Mouse (Mus musculus) stomach, embryonic 14.5 days (tissue): ENCODE data around the gene 2310030G06Rik. TPM values are rescaled to one million over a fixed set of nuclear protein-coding genes. Genes with fewer than 3 reads are reported as not detected.

Source experiments
- ATAC-seq: fragments of 200-750 bp; cut with Nextera tagmentation; 2 replicates; pipeline ENCODE4 v1.8.0; 2017; ENCODE audit warnings: low read depth, moderate TSS enrichment; ENCODE audit not compliant: insufficient number of reproducible peaks, insufficient read depth, low FRiP score
- H3K27ac ChIP-seq: fragments of 300-500 bp; sonication (generic); 2 replicates; pipeline ENCODE4 v1.5.1; 2014; ENCODE audit warnings: mild to moderate bottlenecking, low read length, moderate library complexity, mixed read lengths
- H3K27me3 ChIP-seq: fragments of 300-500 bp; sonication (generic); 2 replicates; pipeline ENCODE4 v1.6.1; 2014; ENCODE audit warnings: low read length, control low read depth, mixed read lengths; ENCODE audit not compliant: control insufficient read depth, insufficient read depth
- H3K36me3 ChIP-seq: fragments of 300-500 bp; sonication (generic); 2 replicates; pipeline ENCODE4 v1.6.1; 2014; ENCODE audit warnings: mild to moderate bottlenecking, control low read depth, low read length, moderate library complexity, mixed read lengths; ENCODE audit not compliant: control insufficient read depth, insufficient read depth
- H3K4me1 ChIP-seq: fragments of 300-500 bp; sonication (generic); 2 replicates; pipeline ENCODE4 v1.6.1; 2014; ENCODE audit warnings: low read length, control low read depth, mixed read lengths; ENCODE audit not compliant: control insufficient read depth, insufficient read depth
- H3K4me2 ChIP-seq: fragments of 300-500 bp; sonication (generic); replicated peaks from 2 replicates; pipeline ENCODE4 v1.6.1; 2014; ENCODE audit warnings: low read depth, low read length, control low read depth
- H3K4me3 ChIP-seq: fragments of 300-500 bp; sonication (generic); 2 replicates; pipeline ENCODE4 v1.5.1; 2014; ENCODE audit warnings: low read depth, low read length, control low read depth
- H3K9ac ChIP-seq: fragments of 300-500 bp; sonication (generic); replicated peaks from 2 replicates; pipeline ENCODE4 v1.6.1; 2014; ENCODE audit warnings: low read depth, mild to moderate bottlenecking, control low read depth, low read length, moderate library complexity, mixed read lengths
- H3K9me3 ChIP-seq: fragments of 300-500 bp; sonication (generic); 2 replicates; pipeline ENCODE4 v1.6.1; 2016; ENCODE audit warnings: low read depth, low read length, control low read depth; ENCODE audit not compliant: control insufficient read depth
- WGBS: fragments of 180-500 bp; shearing (Covaris S2); extraction: QIAGEN DNeasy Blood & Tissue Kit; methylation state at CpG from one replicate; pipeline ENCODE4 v1.1.7; 2014; 5-methylcytosine and 5-hydroxymethylcytosine counted together
- polyA plus RNA-seq: library from polyadenylated mRNA; unstranded; fragments of >200 nt; fragmentation: Nextera tagmentation; extraction: Ambion mirVana; gene quantifications from 2 replicates; pipeline ENCODE4 v1.2.1, GENCODE M21; 2014

Gene 2310030G06Rik
- polyA plus RNA-seq = 12.3 and 13.0 TPM in 2 replicates

- WGBS = 1% methylated on average over 19 of the region's 19 CpGs
- Histone ChIP-seq H3K4me1 (peaks cover 2% of the 10 kb centered on the region; the same call in 1 of the 2 replicates), H3K36me3 (no peaks in the 10 kb centered on the region), H3K4me2 (peak within 1 kb of the TSS; percentile 72), H3K4me3 (peak within 1 kb of the TSS; percentile 49), H3K27ac (peak within 1 kb of the TSS; percentile 85), H3K27me3 (no peaks in the 10 kb centered on the region), H3K9me3 (no peaks in the 10 kb centered on the region), H3K9ac (peak within 1 kb of the TSS; percentile 50)
- ATAC-seq = peak; percentile 90
These were observed at the start of gene 2310030G06Rik for GRCm38 (mm10) chr9:50746214-50746677. Gene 2310030G06Rik (minus strand): TSS chr9:50746536.

- no peak overlapping the region for H3K9ac ChIP-seq
- peaks cover 28% of the 10 kb centered on the region for H3K36me3 ChIP-seq
- H3K9me3 ChIP-seq = no peaks in the 10 kb centered on the region
- no peaks in the 10 kb centered on the region for H3K4me1 ChIP-seq
- H3K27me3 ChIP-seq = no peaks in the 10 kb centered on the region
- 96% methylated on average over 3 of the region's 3 CpGs for WGBS
- no peak overlapping the region for H3K4me2 ChIP-seq
- no peak overlapping the region for H3K27ac ChIP-seq
- no peak for ATAC-seq
- no peak overlapping the region for H3K4me3 ChIP-seq
These were observed 48.9 kb upstream of the 2310030G06Rik start for GRCm38 (mm10) chr9:50795266-50795665.

GRCm38 (mm10) chr9:50782155-50782554 lies 35.8 kb upstream of the 2310030G06Rik start:
- 85% methylated on average over 2 of the region's 2 CpGs for WGBS
- no peaks in the 10 kb centered on the region for H3K9me3 ChIP-seq
- no peak overlapping the region for H3K27ac ChIP-seq

GRCm38 (mm10) chr9:50776162-50776760 lies 29.9 kb upstream of the 2310030G06Rik start:
- Histone ChIP-seq H3K27ac (no peak overlapping the region), H3K9ac (peak overlapping the region; percentile 85), H3K36me3 (peaks cover 24% of the 10 kb centered on the region), H3K4me2 (peak overlapping the region; percentile 91), H3K4me3 (peak overlapping the region; percentile 94), H3K27me3 (no peaks in the 10 kb centered on the region), H3K4me1 (peaks cover 13% of the 10 kb centered on the region; the same call in 1 of the 2 replicates), H3K9me3 (no peaks in the 10 kb centered on the region)
- ATAC-seq = no peak
- WGBS = 47% methylated on average over 11 of the region's 11 CpGs

More at GRCm38 (mm10) chr9:50782155-50782554, 35.8 kb upstream of the 2310030G06Rik start:
- Histone ChIP-seq H3K36me3 (peaks cover 53% of the 10 kb centered on the region), H3K27me3 (no peaks in the 10 kb centered on the region), H3K4me2 (no peak overlapping the region), H3K9ac (no peak overlapping the region), H3K4me1 (no peaks in the 10 kb centered on the region), H3K4me3 (no peak overlapping the region)
- no peak for ATAC-seq

- H3K36me3 ChIP-seq = peaks cover 19% of the 10 kb centered on the region
- H3K4me1 ChIP-seq = peaks cover 13% of the 10 kb centered on the region; the same call in 1 of the 2 replicates
- peak overlapping the region; percentile 85 for H3K9ac ChIP-seq
- H3K4me2 ChIP-seq = peak overlapping the region; percentile 91
- no peaks in the 10 kb centered on the region for H3K27me3 ChIP-seq
- WGBS = under 1% methylated on average over 23 of the region's 30 CpGs
- peak overlapping the region; percentile 80 for H3K27ac ChIP-seq
- ATAC-seq = no peak; the same call in 1 of the 2 replicates
- peak overlapping the region; percentile 94 for H3K4me3 ChIP-seq
- H3K9me3 ChIP-seq = no peaks in the 10 kb centered on the region
These were observed 29.4 kb upstream of the 2310030G06Rik start for GRCm38 (mm10) chr9:50775662-50776126.

GRCm38 (mm10) chr9:50774991-50775612 lies 28.8 kb upstream of the 2310030G06Rik start, which contains the start of the genes Alg9 and 1110032A03Rik:
Gene Alg9 (plus strand): TSS chr9:50775019.
Gene 1110032A03Rik (minus strand): TSS chr9:50775520.
- Histone ChIP-seq H3K4me3 (peak within 1 kb of the TSS; percentile 94), H3K9ac (peak within 1 kb of the TSS; percentile 85)

GRCm38 (mm10) chr9:50774026-50774462 lies 27.7 kb upstream of the 2310030G06Rik start:
- H3K4me2 ChIP-seq = peak overlapping the region; percentile 91
- 68% methylated on average over 4 of the region's 4 CpGs for WGBS
- H3K9me3 ChIP-seq = no peaks in the 10 kb centered on the region
- H3K27me3 ChIP-seq = no peaks in the 10 kb centered on the region
- no peak for ATAC-seq
- no peak overlapping the region for H3K27ac ChIP-seq
- peaks cover 17% of the 10 kb centered on the region; the same call in 1 of the 2 replicates for H3K4me1 ChIP-seq
- H3K9ac ChIP-seq = no peak overlapping the region
- H3K4me3 ChIP-seq = no peak overlapping the region
- peaks cover 9% of the 10 kb centered on the region for H3K36me3 ChIP-seq

More at GRCm38 (mm10) chr9:50774991-50775612, 28.8 kb upstream of the 2310030G06Rik start, which contains the start of the genes Alg9 and 1110032A03Rik:
- peaks cover 14% of the 10 kb centered on the region for H3K36me3 ChIP-seq
- no peaks in the 10 kb centered on the region for H3K27me3 ChIP-seq
- H3K4me1 ChIP-seq = peaks cover 13% of the 10 kb centered on the region; the same call in 1 of the 2 replicates
- no peaks in the 10 kb centered on the region for H3K9me3 ChIP-seq
- ATAC-seq = peak; percentile 81
- WGBS = under 1% methylated on average over 39 of the region's 51 CpGs
- H3K27ac ChIP-seq = peak within 1 kb of the TSS; percentile 80
- peak within 1 kb of the TSS; percentile 91 for H3K4me2 ChIP-seq

GRCm38 (mm10) chr9:50770011-50770410 lies 23.7 kb upstream of the 2310030G06Rik start:
- Histone ChIP-seq H3K4me3 (no peak overlapping the region), H3K27ac (no peak overlapping the region), H3K4me2 (no peak overlapping the region), H3K4me1 (peaks cover 12% of the 10 kb centered on the region; the same call in 1 of the 2 replicates), H3K27me3 (no peaks in the 10 kb centered on the region), H3K9ac (no peak overlapping the region), H3K36me3 (peaks cover 9% of the 10 kb centered on the region; the same call in 1 of the 2 replicates), H3K9me3 (no peaks in the 10 kb centered on the region)
- 97% methylated on average over 2 of the region's 2 CpGs for WGBS
- ATAC-seq = no peak
